Mouse (Mus musculus): ENCODE measurements around the gene Myt1l. TPM values are rescaled to one million over a fixed set of nuclear protein-coding genes. Genes with fewer than 3 reads are reported as not detected.

Gene Myt1l
- polyA plus RNA-seq, 1 experiment from 2014 or later: 1.2 TPM

- no peaks in the 10 kb centered on the region for H3K36me3 ChIP-seq
- no peak overlapping the region for H3K4me2 ChIP-seq
- no peak for ATAC-seq (ENCODE audit: insufficient number of reproducible peaks, insufficient read depth, low FRiP score, low TSS enrichment, low read depth)
- no peak overlapping the region for H3K27ac ChIP-seq
- no peak overlapping the region for H3K4me3 ChIP-seq (replicated peaks)
- 0 out of 2 replicates have a peak, but pooled peaks cover 7% of the 10 kb centered on the region for H3K27me3 ChIP-seq
- H3K4me1 ChIP-seq (replicated peaks): no peaks in the 10 kb centered on the region
- H3K9ac ChIP-seq (replicated peaks): no peak overlapping the region
- H3K9me3 ChIP-seq: no peaks in the 10 kb centered on the region
- 76% methylated on average over 7 of the region's 7 CpGs for WGBS
These were observed 41.1 kb downstream of the Myt1l start for GRCm38 (mm10) chr12:29569311-29569710.

- H3K36me3 ChIP-seq: no peaks in the 10 kb centered on the region
- no peak overlapping the region for H3K9ac ChIP-seq (replicated peaks)
- WGBS: 84% methylated on average over 6 of the region's 6 CpGs
- H3K4me2 ChIP-seq: no peak overlapping the region
- H3K4me3 ChIP-seq (replicated peaks): no peak overlapping the region
- ATAC-seq (ENCODE audit: insufficient number of reproducible peaks, insufficient read depth, low FRiP score, low TSS enrichment, low read depth): no peak
- H3K27me3 ChIP-seq: 0 out of 2 replicates have a peak, but pooled peaks cover 7% of the 10 kb centered on the region
- no peaks in the 10 kb centered on the region for H3K9me3 ChIP-seq
- H3K4me1 ChIP-seq (replicated peaks): no peaks in the 10 kb centered on the region
- H3K27ac ChIP-seq: no peak overlapping the region
These were observed 42.2 kb downstream of the Myt1l start for GRCm38 (mm10) chr12:29570351-29570750.

DNA sequence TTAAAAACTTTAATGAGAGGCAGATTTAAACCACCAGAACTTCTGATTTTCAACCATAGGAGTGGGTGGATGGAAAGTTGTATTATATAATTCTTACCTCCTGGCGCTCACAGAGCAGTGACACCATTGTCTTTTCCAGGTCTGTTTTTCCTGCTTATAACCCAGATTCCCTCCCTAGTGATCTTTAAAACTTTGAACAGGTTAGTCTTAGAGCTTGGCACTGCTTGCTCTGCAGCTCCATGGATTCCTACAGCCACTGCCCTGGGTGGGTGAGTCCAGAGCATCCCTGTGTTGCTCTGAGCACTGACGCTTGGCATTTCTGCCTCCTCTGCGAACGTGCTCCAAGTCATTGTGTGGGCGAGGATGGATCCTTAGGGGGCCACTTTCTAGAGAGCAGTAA is 43.4 kb downstream of the Myt1l start:
- Histone ChIP-seq H3K4me2 (no peak overlapping the region), H3K9me3 (no peaks in the 10 kb centered on the region), H3K27ac (no peak overlapping the region), H3K36me3 (no peaks in the 10 kb centered on the region), H3K27me3 (0 out of 2 replicates have a peak, but pooled peaks cover 7% of the 10 kb centered on the region), H3K9ac (replicated peaks) (no peak overlapping the region), H3K4me3 (replicated peaks) (no peak overlapping the region), H3K4me1 (replicated peaks) (no peaks in the 10 kb centered on the region)
- ATAC-seq (ENCODE audit: insufficient number of reproducible peaks, insufficient read depth, low FRiP score, low TSS enrichment, low read depth): no peak
- 89% methylated on average over 5 of the region's 5 CpGs for WGBS

- Histone ChIP-seq H3K36me3 (no peaks in the 10 kb centered on the region), H3K4me1 (replicated peaks) (no peaks in the 10 kb centered on the region), H3K9me3 (peaks cover 11% of the 10 kb centered on the region; the same call in 1 of the 2 replicates), H3K27ac (no peak overlapping the region), H3K4me3 (replicated peaks) (no peak overlapping the region), H3K4me2 (no peak overlapping the region), H3K27me3 (no peaks in the 10 kb centered on the region), H3K9ac (replicated peaks) (no peak overlapping the region)
- 70% methylated on average over 1 of the region's 1 CpGs for WGBS
- ATAC-seq (ENCODE audit: insufficient number of reproducible peaks, insufficient read depth, low FRiP score, low TSS enrichment, low read depth): no peak
These were observed 65.6 kb downstream of the Myt1l start for GRCm38 (mm10) chr12:29593787-29594186.

DNA sequence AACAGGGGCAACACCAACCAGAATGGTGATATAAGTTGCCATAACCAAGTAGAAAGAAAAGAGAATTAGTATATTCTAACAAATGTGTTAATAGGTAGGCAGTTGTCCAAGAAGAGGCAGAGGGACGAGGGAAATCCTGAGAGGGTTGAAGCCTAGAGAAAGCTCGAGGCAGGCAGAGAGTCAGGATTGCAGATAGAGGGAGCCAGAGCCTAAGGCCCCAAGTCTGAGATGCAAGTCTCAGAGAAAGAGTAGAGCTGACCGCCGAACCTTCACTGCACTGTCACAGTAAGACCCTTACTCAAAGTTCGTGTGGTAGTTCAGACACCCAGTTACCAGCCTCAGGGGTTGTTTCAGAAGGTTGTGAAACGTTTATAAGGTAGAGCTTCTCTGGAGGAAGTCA is 71.7 kb downstream of the Myt1l start:
- Histone ChIP-seq H3K9ac (replicated peaks) (no peak overlapping the region), H3K27ac (no peak overlapping the region), H3K4me3 (replicated peaks) (no peak overlapping the region), H3K27me3 (no peaks in the 10 kb centered on the region), H3K9me3 (no peaks in the 10 kb centered on the region), H3K4me1 (replicated peaks) (no peaks in the 10 kb centered on the region), H3K36me3 (no peaks in the 10 kb centered on the region), H3K4me2 (no peak overlapping the region)
- ATAC-seq (ENCODE audit: insufficient number of reproducible peaks, insufficient read depth, low FRiP score, low TSS enrichment, low read depth): no peak
- WGBS: 60% methylated on average over 6 of the region's 6 CpGs

GRCm38 (mm10) chr12:29601223-29601622 is 73.0 kb downstream of the Myt1l start:
- Histone ChIP-seq H3K4me3 (replicated peaks) (no peak overlapping the region), H3K9ac (replicated peaks) (no peak overlapping the region), H3K27ac (no peak overlapping the region), H3K36me3 (no peaks in the 10 kb centered on the region), H3K9me3 (no peaks in the 10 kb centered on the region), H3K4me2 (no peak overlapping the region), H3K4me1 (replicated peaks) (no peaks in the 10 kb centered on the region), H3K27me3 (no peaks in the 10 kb centered on the region)
- no peak for ATAC-seq (ENCODE audit: insufficient number of reproducible peaks, insufficient read depth, low FRiP score, low TSS enrichment, low read depth)
- 85% methylated on average over 6 of the region's 6 CpGs for WGBS

DNA sequence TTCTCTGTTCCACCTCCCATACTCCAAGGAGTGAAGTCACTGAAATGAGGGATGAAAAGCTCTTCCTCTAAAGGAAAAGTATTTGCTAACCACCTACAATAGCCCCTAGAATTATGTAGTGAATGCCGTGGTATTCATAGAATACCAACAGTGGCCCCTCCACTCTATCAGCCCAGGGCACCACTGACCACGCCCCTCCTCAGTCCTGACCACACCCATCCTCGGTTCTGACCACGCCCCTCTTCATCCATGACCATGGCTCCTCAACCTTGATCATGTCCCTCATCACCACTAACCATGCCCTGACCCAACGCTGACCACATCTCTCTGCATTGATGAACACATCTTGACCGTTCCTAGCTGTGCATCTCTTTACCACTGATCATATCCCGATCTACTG is 76.5 kb downstream of the Myt1l start:
- H3K4me1 ChIP-seq (replicated peaks): no peaks in the 10 kb centered on the region
- WGBS: 86% methylated on average over 7 of the region's 7 CpGs
- no peaks in the 10 kb centered on the region for H3K27me3 ChIP-seq
- no peaks in the 10 kb centered on the region for H3K9me3 ChIP-seq
- H3K36me3 ChIP-seq: no peaks in the 10 kb centered on the region
- H3K9ac ChIP-seq (replicated peaks): no peak overlapping the region
- ATAC-seq (ENCODE audit: insufficient number of reproducible peaks, insufficient read depth, low FRiP score, low TSS enrichment, low read depth): no peak
- no peak overlapping the region for H3K27ac ChIP-seq
- no peak overlapping the region for H3K4me3 ChIP-seq (replicated peaks)
- no peak overlapping the region for H3K4me2 ChIP-seq

GRCm38 (mm10) chr12:29605124-29605523 is 76.9 kb downstream of the Myt1l start:
- Histone ChIP-seq H3K9me3 (no peaks in the 10 kb centered on the region), H3K4me3 (replicated peaks) (no peak overlapping the region), H3K27me3 (no peaks in the 10 kb centered on the region), H3K36me3 (no peaks in the 10 kb centered on the region), H3K4me1 (replicated peaks) (no peaks in the 10 kb centered on the region), H3K27ac (no peak overlapping the region), H3K4me2 (no peak overlapping the region), H3K9ac (replicated peaks) (no peak overlapping the region)
- ATAC-seq (ENCODE audit: insufficient number of reproducible peaks, insufficient read depth, low FRiP score, low TSS enrichment, low read depth): no peak
- WGBS: 77% methylated on average over 5 of the region's 5 CpGs

DNA sequence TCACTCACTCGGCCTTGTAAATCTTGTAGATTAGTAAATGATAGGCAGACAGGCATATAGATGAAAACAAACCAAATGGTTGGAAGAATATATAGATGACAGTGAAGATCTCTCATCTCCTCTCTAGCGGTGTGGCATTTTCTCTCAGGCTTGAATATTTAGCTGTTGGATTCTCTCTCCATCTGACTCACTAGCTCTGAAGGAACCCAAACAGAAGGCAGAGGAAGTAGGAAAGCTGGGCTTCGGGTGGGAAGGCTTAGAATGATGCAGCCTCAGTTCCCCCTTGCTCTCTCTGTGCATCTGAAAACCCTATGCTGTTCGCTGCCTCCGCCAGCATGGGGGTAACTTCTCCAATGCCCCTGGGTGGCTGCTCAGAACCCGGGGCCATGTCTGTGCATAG is 78.0 kb downstream of the Myt1l start:
- Histone ChIP-seq H3K9me3 (no peaks in the 10 kb centered on the region), H3K36me3 (no peaks in the 10 kb centered on the region), H3K27me3 (no peaks in the 10 kb centered on the region), H3K4me1 (replicated peaks) (no peaks in the 10 kb centered on the region), H3K4me2 (no peak overlapping the region), H3K27ac (no peak overlapping the region), H3K9ac (replicated peaks) (no peak overlapping the region), H3K4me3 (replicated peaks) (no peak overlapping the region)
- 82% methylated on average over 6 of the region's 6 CpGs for WGBS
- ATAC-seq (ENCODE audit: insufficient number of reproducible peaks, insufficient read depth, low FRiP score, low TSS enrichment, low read depth): no peak

DNA sequence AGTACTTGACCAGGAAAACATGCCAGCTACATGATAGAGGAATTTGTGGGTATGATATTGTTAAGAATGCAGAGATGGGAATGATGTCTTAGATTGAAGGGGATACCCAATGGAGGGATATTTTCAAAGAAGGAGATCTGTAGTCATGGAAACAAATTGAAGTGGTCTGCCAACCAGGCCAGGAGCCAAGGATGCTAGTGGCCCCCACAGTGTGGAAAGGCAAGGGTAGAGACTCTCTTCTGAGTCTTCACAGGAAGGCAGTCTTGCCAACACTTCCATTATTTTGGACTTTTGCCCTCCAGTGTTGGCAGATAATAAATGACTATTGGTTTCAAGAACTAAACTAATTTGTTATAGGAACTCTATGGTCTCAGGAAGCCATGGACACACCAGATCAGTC is 89.6 kb downstream of the Myt1l start:
- H3K36me3 ChIP-seq: no peaks in the 10 kb centered on the region
- no peaks in the 10 kb centered on the region for H3K27me3 ChIP-seq
- no peak overlapping the region for H3K27ac ChIP-seq
- no peak for ATAC-seq (ENCODE audit: insufficient number of reproducible peaks, insufficient read depth, low FRiP score, low TSS enrichment, low read depth)
- H3K4me1 ChIP-seq (replicated peaks): no peaks in the 10 kb centered on the region
- no peak overlapping the region for H3K4me3 ChIP-seq (replicated peaks)
- H3K4me2 ChIP-seq: no peak overlapping the region
- no peak overlapping the region for H3K9ac ChIP-seq (replicated peaks)
- H3K9me3 ChIP-seq: no peaks in the 10 kb centered on the region

- no peaks in the 10 kb centered on the region for H3K27me3 ChIP-seq
- H3K36me3 ChIP-seq: no peaks in the 10 kb centered on the region
- no peaks in the 10 kb centered on the region for H3K4me1 ChIP-seq (replicated peaks)
- H3K9me3 ChIP-seq: no peaks in the 10 kb centered on the region
- 70% methylated on average over 5 of the region's 5 CpGs for WGBS
- no peak overlapping the region for H3K4me2 ChIP-seq
- H3K27ac ChIP-seq: no peak overlapping the region
- no peak for ATAC-seq (ENCODE audit: insufficient number of reproducible peaks, insufficient read depth, low FRiP score, low TSS enrichment, low read depth)
- no peak overlapping the region for H3K4me3 ChIP-seq (replicated peaks)
- no peak overlapping the region for H3K9ac ChIP-seq (replicated peaks)
These were observed 93.3 kb downstream of the Myt1l start for GRCm38 (mm10) chr12:29621530-29621929.

DNA sequence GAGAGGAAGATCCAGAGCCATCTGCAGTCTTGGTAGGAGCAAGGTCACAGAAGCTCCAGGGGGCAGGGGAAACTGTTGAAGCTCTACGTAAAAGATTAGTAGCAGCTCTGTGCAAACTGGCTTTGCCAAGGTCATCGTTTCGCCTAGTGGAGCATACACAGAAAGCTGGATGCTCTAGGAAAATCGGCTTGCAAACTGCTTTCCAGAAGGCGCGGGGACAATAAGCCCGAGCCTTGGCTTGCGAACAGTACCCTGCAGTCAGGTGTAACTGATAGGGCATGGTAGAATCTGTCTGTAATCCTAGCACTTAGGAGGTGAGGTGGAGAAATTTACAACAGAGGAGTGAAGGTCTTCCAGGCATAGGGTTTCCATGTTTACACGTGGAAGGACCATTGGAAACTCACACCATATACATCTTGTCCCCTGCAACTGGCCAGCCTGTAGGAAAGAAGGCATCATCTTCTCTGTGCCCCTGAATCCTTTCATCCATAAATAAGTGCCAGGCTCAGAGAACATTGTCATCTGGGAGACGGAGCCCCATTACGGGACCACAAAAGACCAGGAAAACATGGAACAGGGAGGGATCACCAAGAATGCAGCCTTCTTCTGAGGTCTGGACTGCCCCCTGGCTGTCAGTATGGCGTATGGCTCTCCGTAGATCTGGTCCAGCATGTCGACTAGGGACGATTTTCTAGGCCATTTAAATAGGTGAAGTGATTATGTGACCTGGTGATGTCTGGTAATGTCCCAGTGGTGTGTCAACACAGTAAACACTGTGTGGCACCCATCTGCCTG is 100.0 kb downstream of the Myt1l start:
- WGBS: 71% methylated on average over 15 of the region's 15 CpGs
- no peak overlapping the region for H3K27ac ChIP-seq

More for the DNA sequence above, 100.0 kb downstream of the Myt1l start:
- Histone ChIP-seq H3K9me3 (no peaks in the 10 kb centered on the region), H3K27me3 (no peaks in the 10 kb centered on the region), H3K4me3 (replicated peaks) (no peak overlapping the region), H3K9ac (replicated peaks) (no peak overlapping the region), H3K4me2 (no peak overlapping the region), H3K36me3 (no peaks in the 10 kb centered on the region), H3K4me1 (replicated peaks) (no peaks in the 10 kb centered on the region)
- no peak for ATAC-seq (ENCODE audit: insufficient number of reproducible peaks, insufficient read depth, low FRiP score, low TSS enrichment, low read depth)

All from limb, embryonic 12.5 days (tissue).